1 mouse cellular context compared by ENCODE assay signal in the genomic region with DNA sequence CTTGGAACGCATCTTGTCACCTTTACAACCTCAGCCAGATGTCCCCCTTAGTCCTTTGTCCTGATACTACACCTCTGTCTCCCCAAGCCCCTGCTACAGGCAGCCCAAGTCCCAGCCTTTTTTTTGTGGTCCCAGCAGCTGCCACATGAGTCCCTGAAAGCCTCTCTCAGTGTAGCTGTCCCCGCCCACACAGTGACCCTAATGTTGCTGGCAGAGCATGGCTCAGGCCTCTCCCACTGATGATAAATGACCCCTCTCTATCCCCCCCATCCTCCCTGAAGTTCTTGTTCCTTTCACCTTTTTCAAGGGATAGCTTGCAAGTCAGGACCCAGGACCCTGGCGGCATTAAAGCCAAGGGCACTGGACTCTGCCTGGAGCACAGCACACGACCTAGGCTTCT.
TF ChIP-seq lines count a peak whose summit lies in the region.

No protein-coding gene starts in this region.

TF ChIP-seq in myocyte, 11 proteins besides CTCF, POLR2A, EP300 and RAD21:
- no peak for TF ChIP-seq CEBPB (IDR thresholded peaks at IDR 0.05; ENCODE audit: insufficient read depth, poor library complexity, severe bottlenecking)
- TF ChIP-seq MAX (IDR thresholded peaks at IDR 0.05; ENCODE audit: low read depth) = no peak
- TF ChIP-seq MYOG (IDR thresholded peaks at IDR 0.05; ENCODE audit: control insufficient read depth in 1 of 3, insufficient read depth in 1 of 3, insufficient read length in 2 of 3, low read depth in 2 of 3) = peak; percentile 31 to 87 (median 45)
- TF ChIP-seq MYOD1 (IDR thresholded peaks at IDR 0.05; ENCODE audit: control insufficient read depth in 1 of 3, insufficient read length in 2 of 3, low read depth in 2 of 3) = peak in 1 of 3 experiments; percentile 82
- no peak for TF ChIP-seq TCF3 (IDR thresholded peaks at IDR 0.05; ENCODE audit: insufficient read length, low read depth)
- no peak for TF ChIP-seq TCF12 (IDR thresholded peaks at IDR 0.05; ENCODE audit: insufficient read depth, poor library complexity, severe bottlenecking)
- TF ChIP-seq POLR2AphosphoS2 (IDR thresholded peaks at IDR 0.05; ENCODE audit: insufficient read length, low read depth) = peak; percentile 69
- TF ChIP-seq REST (IDR thresholded peaks at IDR 0.05; ENCODE audit: insufficient read depth, insufficient read length) = no peak
